Mouse (Mus musculus) intestine, postnatal 0 days (tissue): ENCODE measurements around the gene Dek. TPM values are rescaled to one million over a fixed set of nuclear protein-coding genes. Genes with fewer than 3 reads are reported as not detected.

Experiments used
- ATAC-seq: fragments of 200-750 bp; cut with Nextera tagmentation; 2 replicates; pipeline ENCODE4 v1.8.0; 2017; ENCODE audit warnings: mild to moderate bottlenecking, moderate TSS enrichment, moderate library complexity
- H3K27ac ChIP-seq: fragments of 300-500 bp; sonication (generic); 2 replicates; pipeline ENCODE4 v1.5.1; 2014; ENCODE audit warnings: mild to moderate bottlenecking, low read depth, low read length, moderate library complexity
- H3K27me3 ChIP-seq: fragments of 300-500 bp; sonication (generic); replicated peaks from 2 replicates; pipeline ENCODE4 v1.6.1; 2014; ENCODE audit warnings: low read length, mixed read lengths; ENCODE audit not compliant: control insufficient read depth, insufficient read depth
- H3K36me3 ChIP-seq: fragments of 300-500 bp; sonication (generic); 2 replicates; pipeline ENCODE4 v1.6.1; 2014; ENCODE audit warnings: mild to moderate bottlenecking, moderate library complexity; ENCODE audit not compliant: control insufficient read depth, insufficient read depth
- H3K4me1 ChIP-seq: fragments of 300-500 bp; sonication (generic); replicated peaks from 2 replicates; pipeline ENCODE4 v1.6.1; 2014; ENCODE audit warnings: antibody characterized with exemption, low read length, mixed read lengths; ENCODE audit not compliant: control insufficient read depth, insufficient read depth
- H3K4me2 ChIP-seq: fragments of 300-500 bp; sonication (generic); replicated peaks from 2 replicates; pipeline ENCODE4 v1.6.1; 2014; ENCODE audit warnings: low read depth, mild to moderate bottlenecking, moderate library complexity
- H3K4me3 ChIP-seq: fragments of 300-500 bp; sonication (generic); 2 replicates; pipeline ENCODE4 v1.5.1; 2014; ENCODE audit warnings: low read depth, low read length
- H3K9ac ChIP-seq: fragments of 300-500 bp; sonication (generic); 2 replicates; pipeline ENCODE4 v1.6.1; 2014; ENCODE audit warnings: mild to moderate bottlenecking, low read depth, low read length
- H3K9me3 ChIP-seq: fragments of 300-500 bp; sonication (generic); 2 replicates; pipeline ENCODE4 v1.6.1; 2016; ENCODE audit warnings: mixed run types; ENCODE audit not compliant: control insufficient read depth
- CTCF ChIP-seq: sonication (generic); IDR thresholded peaks from 2 replicates; pipeline ENCODE4 v1.5.1; 2016; ENCODE audit warnings: low read depth, mild to moderate bottlenecking, control low read depth, antibody characterized with exemption, moderate library complexity
- WGBS: fragments of 180-500 bp; shearing (Covaris S2); extraction: QIAGEN DNeasy Blood & Tissue Kit; methylation state at CpG from one replicate; pipeline ENCODE4 v1.1.7; 2014; 5-methylcytosine and 5-hydroxymethylcytosine counted together
- polyA plus RNA-seq: library from polyadenylated mRNA; unstranded; fragments of >200 nt; fragmentation: Nextera tagmentation; extraction: Ambion mirVana; gene quantifications from 2 replicates; pipeline ENCODE4 v1.2.1, GENCODE M21; 2015

The Dek gene
- polyA plus RNA-seq, 1 experiment from 2014 or later = 115 TPM

- Histone ChIP-seq H3K27me3 (no peaks in the 10 kb centered on the region), H3K4me1 (no peaks in the 10 kb centered on the region), H3K9me3 (no peaks in the 10 kb centered on the region), H3K4me3 (no peak overlapping the region), H3K36me3 (no peaks in the 10 kb centered on the region), H3K4me2 (no peak overlapping the region), H3K9ac (no peak overlapping the region), H3K27ac (no peak overlapping the region)
- WGBS = 58% methylated on average over 11 of the region's 11 CpGs
- ATAC-seq = no peak
- no peak for TF ChIP-seq CTCF
These were observed 42.6 kb upstream of the Dek start for GRCm38 (mm10) chr13:47148573-47148972.

GRCm38 (mm10) chr13:47146388-47146787 lies 40.4 kb upstream of the Dek start:
- no peak for ATAC-seq
- H3K4me2 ChIP-seq = no peak overlapping the region
- no peaks in the 10 kb centered on the region for H3K4me1 ChIP-seq
- no peak overlapping the region for H3K4me3 ChIP-seq
- no peaks in the 10 kb centered on the region for H3K9me3 ChIP-seq
- H3K27ac ChIP-seq = no peak overlapping the region
- no peaks in the 10 kb centered on the region for H3K36me3 ChIP-seq
- no peak for TF ChIP-seq CTCF
- no peaks in the 10 kb centered on the region for H3K27me3 ChIP-seq
- WGBS = 78% methylated on average over 7 of the region's 7 CpGs
- H3K9ac ChIP-seq = no peak overlapping the region

- no peaks in the 10 kb centered on the region for H3K27me3 ChIP-seq
- no peak overlapping the region for H3K27ac ChIP-seq
- H3K4me3 ChIP-seq = no peak overlapping the region
- no peaks in the 10 kb centered on the region for H3K36me3 ChIP-seq
- ATAC-seq = no peak
- WGBS = 58% methylated on average over 9 of the region's 9 CpGs
- no peaks in the 10 kb centered on the region for H3K9me3 ChIP-seq
- no peak overlapping the region for H3K9ac ChIP-seq
- no peak for TF ChIP-seq CTCF
- no peak overlapping the region for H3K4me2 ChIP-seq
- no peaks in the 10 kb centered on the region for H3K4me1 ChIP-seq
These were observed 39.9 kb upstream of the Dek start for GRCm38 (mm10) chr13:47145939-47146338.

GRCm38 (mm10) chr13:47142764-47143163 lies 36.8 kb upstream of the Dek start:
- Histone ChIP-seq H3K27ac (no peak overlapping the region), H3K4me1 (no peaks in the 10 kb centered on the region), H3K4me3 (no peak overlapping the region), H3K36me3 (no peaks in the 10 kb centered on the region), H3K27me3 (no peaks in the 10 kb centered on the region), H3K9ac (no peak overlapping the region), H3K9me3 (no peaks in the 10 kb centered on the region), H3K4me2 (no peak overlapping the region)
- ATAC-seq = no peak
- 67% methylated on average over 6 of the region's 6 CpGs for WGBS
- TF ChIP-seq CTCF = no peak

GRCm38 (mm10) chr13:47135741-47136140 lies 29.7 kb upstream of the Dek start:
- Histone ChIP-seq H3K27ac (no peak overlapping the region), H3K4me1 (no peaks in the 10 kb centered on the region), H3K27me3 (no peaks in the 10 kb centered on the region), H3K4me2 (no peak overlapping the region), H3K4me3 (no peak overlapping the region), H3K9me3 (no peaks in the 10 kb centered on the region), H3K9ac (no peak overlapping the region), H3K36me3 (no peaks in the 10 kb centered on the region)
- ATAC-seq = no peak
- 81% methylated on average over 7 of the region's 7 CpGs for WGBS
- no peak for TF ChIP-seq CTCF

- Histone ChIP-seq H3K4me1 (no peaks in the 10 kb centered on the region), H3K9ac (no peak overlapping the region), H3K4me3 (no peak overlapping the region), H3K36me3 (no peaks in the 10 kb centered on the region), H3K9me3 (no peaks in the 10 kb centered on the region), H3K27ac (no peak overlapping the region), H3K4me2 (no peak overlapping the region), H3K27me3 (0 out of 2 replicates have a peak, but pooled peaks cover 2% of the 10 kb centered on the region)
- WGBS = 88% methylated on average over 7 of the region's 7 CpGs
- TF ChIP-seq CTCF = no peak
- no peak for ATAC-seq
These were observed 28.8 kb upstream of the Dek start for GRCm38 (mm10) chr13:47134836-47135235.

- 80% methylated on average over 8 of the region's 8 CpGs for WGBS
- H3K9me3 ChIP-seq = no peaks in the 10 kb centered on the region
- no peaks in the 10 kb centered on the region for H3K36me3 ChIP-seq
- H3K9ac ChIP-seq = no peak overlapping the region
- ATAC-seq = no peak
- H3K27me3 ChIP-seq = 0 out of 2 replicates have a peak, but pooled peaks cover 2% of the 10 kb centered on the region
- no peak overlapping the region for H3K4me3 ChIP-seq
- H3K27ac ChIP-seq = no peak overlapping the region
- no peak overlapping the region for H3K4me2 ChIP-seq
- no peak for TF ChIP-seq CTCF
- no peaks in the 10 kb centered on the region for H3K4me1 ChIP-seq
These were observed 27.1 kb upstream of the Dek start for GRCm38 (mm10) chr13:47133058-47133457.
